8 mouse cellular contexts compared by ENCODE assay signal in the genomic region with DNA sequence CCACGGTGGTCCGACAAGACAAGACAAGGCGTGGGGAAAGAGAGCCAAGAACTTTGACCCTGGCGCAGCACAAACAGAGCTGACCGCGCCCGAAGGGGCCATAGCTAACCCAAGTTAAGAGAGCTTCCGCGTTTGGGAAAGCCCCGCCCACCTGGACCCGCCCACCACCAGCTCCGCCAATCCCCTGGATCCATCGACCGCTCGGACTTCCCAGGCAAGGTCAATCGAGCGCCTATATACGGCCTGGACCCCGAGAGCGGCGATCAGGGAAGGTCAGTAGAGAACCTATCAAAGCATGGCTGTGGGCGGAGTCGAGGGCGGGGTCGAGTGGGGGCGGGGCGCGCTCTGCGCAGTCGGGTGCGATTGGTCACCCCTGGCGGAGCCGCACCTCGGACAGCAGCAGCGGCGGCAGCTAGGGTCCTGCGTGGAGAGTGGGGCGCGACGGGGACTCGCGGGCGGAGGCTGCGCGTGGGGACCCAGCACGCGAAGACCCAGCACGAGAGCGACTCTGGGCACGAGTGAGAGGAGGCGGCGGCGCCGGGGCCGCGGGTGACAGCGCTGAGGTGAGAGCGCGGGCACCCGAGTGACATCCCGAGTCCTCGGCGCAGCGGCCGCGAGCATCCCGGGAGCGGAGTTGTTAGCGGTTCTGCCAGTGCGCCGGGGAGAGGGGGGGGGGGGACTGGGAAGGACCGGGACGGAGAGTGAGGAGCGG. TPM values are rescaled to one million over a fixed set of nuclear protein-coding genes. Genes with fewer than 3 reads are reported as not detected.
DNase-seq lines count a peak whose midpoint lies in the region; ATAC-seq and TF ChIP-seq lines count a peak whose summit lies in the region.

Gene Taok3, plus strand, starts transcription at position 353 of the 712 bp plus-strand sequence.

- WGBS in cerebellum, adult 2 months = under 1% methylated on average over 74 of the region's 74 CpGs
- under 1% methylated on average over 72 of the region's 74 CpGs for WGBS in forebrain, postnatal 0 days
- under 1% methylated on average over 74 of the region's 74 CpGs for WGBS in lung, embryonic 15.5 days

- TF ChIP-seq CTCF in MEL (IDR thresholded peaks at IDR 0.05 in 2 of 3, conservative IDR thresholded peaks at IDR 0.05 in 1 of 3; ENCODE audit: control insufficient read depth in 1 of 3, insufficient read depth in 1 of 3, low read depth in 2 of 3, low read length in 3 of 3, poor library complexity in 1 of 3, severe bottlenecking in 1 of 3) = no peak
- TF ChIP-seq CTCF in cerebellum, adult 2 months (IDR thresholded peaks at IDR 0.05; ENCODE audit: borderline replicate concordance, insufficient read depth, low read depth, low read length) = no peak
- TF ChIP-seq CTCF in forebrain, postnatal 0 days (IDR thresholded peaks at IDR 0.05; ENCODE audit: low read depth) = peak; percentile 10; the same call in 1 of the 2 replicates

- peak within 1 kb of the TSS; percentile 96 for H3K4me2 ChIP-seq in forebrain, postnatal 0 days (ENCODE audit: low read depth)
- peak within 1 kb of the TSS; percentile 93 for H3K4me2 ChIP-seq in lung, embryonic 15.5 days

- peak within 1 kb of the TSS; percentile 96 to 99 for H3K4me3 ChIP-seq in MEL (ENCODE audit: control insufficient read depth in 1 of 2, insufficient read depth in 1 of 2, low read depth in 2 of 2, low read length in 2 of 2)
- peak within 1 kb of the TSS; percentile 96 for H3K4me3 ChIP-seq in cerebellum, adult 2 months (replicated peaks; ENCODE audit: insufficient read depth, low read depth, low read length)
- H3K4me3 ChIP-seq in forebrain, postnatal 0 days (ENCODE audit: low read depth, low read length) = peak within 1 kb of the TSS; percentile 77
- H3K4me3 ChIP-seq in lung, embryonic 15.5 days = peak within 1 kb of the TSS; percentile 89

- no peaks in the 10 kb centered on the region for H3K9me3 ChIP-seq in MEL (replicated peaks; ENCODE audit: insufficient read depth, low read length)
- H3K9me3 ChIP-seq in forebrain, postnatal 0 days (ENCODE audit: low read length) = no peaks in the 10 kb centered on the region
- H3K9me3 ChIP-seq in lung, embryonic 15.5 days = no peaks in the 10 kb centered on the region

- ATAC-seq in forebrain, postnatal 0 days = peak; percentile 93
- ATAC-seq in lung, embryonic 15.5 days (ENCODE audit: borderline replicate concordance, extremely low read depth, low FRiP score, low TSS enrichment) = peak; percentile 88

- TF ChIP-seq EP300 in MEL (IDR thresholded peaks at IDR 0.05; ENCODE audit: low read depth in 1 of 2, low read length in 2 of 2) = no peak

- no peak for TF ChIP-seq RAD21 in MEL (IDR thresholded peaks at IDR 0.05; ENCODE audit: low read depth, low read length)

- H3K27ac ChIP-seq in MEL (ENCODE audit: control insufficient read depth, low read depth, low read length) = peak within 1 kb of the TSS; percentile 79
- H3K27ac ChIP-seq in cerebellum, adult 2 months (ENCODE audit: insufficient read depth, low read length) = peak within 1 kb of the TSS; percentile 9
- H3K27ac ChIP-seq in forebrain, postnatal 0 days (ENCODE audit: low read depth, low read length) = peak within 1 kb of the TSS; percentile 54
- H3K27ac ChIP-seq in lung, embryonic 15.5 days = peak within 1 kb of the TSS; percentile 37; the same call in 1 of the 2 replicates

- H3K9ac ChIP-seq in MEL (ENCODE audit: control insufficient read depth, low read depth, low read length, poor library complexity, severe bottlenecking) = peak within 1 kb of the TSS; percentile 90
- H3K9ac ChIP-seq in forebrain, postnatal 0 days = peak within 1 kb of the TSS; percentile 54
- peak within 1 kb of the TSS; percentile 64 for H3K9ac ChIP-seq in lung, embryonic 15.5 days

- peak; percentile 58 to 92; a peak in 3 of 4 replicates for TF ChIP-seq POLR2A in MEL (IDR thresholded peaks at IDR 0.05; ENCODE audit: control insufficient read depth in 1 of 2, insufficient read depth in 1 of 2, low read depth in 1 of 2, low read length in 2 of 2, poor library complexity in 1 of 2)
- peak; percentile 58 for TF ChIP-seq POLR2A in cerebellum, adult 2 months (IDR thresholded peaks at IDR 0.05; ENCODE audit: borderline replicate concordance, insufficient read depth, low read length)

- DNase-seq in MEL (ENCODE audit: low read depth, low spot score) = peak; percentile 99
- DNase-seq in cerebellum, adult 2 months = peak; percentile 99
- DNase-seq in forebrain, postnatal 0 days = peak; percentile 98
- DNase-seq in heart, postnatal 4 days = peak; percentile 100
- peak; percentile 98 for DNase-seq in layer of hippocampus, adult 8-10 months (ENCODE audit: low spot score in 2 of 2)
- DNase-seq in ovary, adult 18-20 months (ENCODE audit: low spot score) = peak; percentile 98
- DNase-seq in thymus, postnatal 0 days (ENCODE audit: low spot score) = peak; percentile 98

- peaks cover 10 to 29% of the 10 kb centered on the region in 2 experiments for H3K4me1 ChIP-seq in MEL (ENCODE audit: control insufficient read depth in 1 of 2, insufficient read depth in 2 of 2, low read length in 2 of 2)
- peaks cover 2% of the 10 kb centered on the region; the same call in 1 of the 2 replicates for H3K4me1 ChIP-seq in cerebellum, adult 2 months (ENCODE audit: control insufficient read depth, insufficient read depth, low read length)
- H3K4me1 ChIP-seq in forebrain, postnatal 0 days (ENCODE audit: insufficient read depth) = peaks cover 6% of the 10 kb centered on the region; the same call in 1 of the 2 replicates
- H3K4me1 ChIP-seq in lung, embryonic 15.5 days = peaks cover 21% of the 10 kb centered on the region

- H3K79me2 ChIP-seq in MEL (ENCODE audit: control insufficient read depth, insufficient read depth, low read length, poor library complexity) = peaks cover 26% of the 10 kb centered on the region

- H3K27me3 ChIP-seq in MEL (ENCODE audit: control insufficient read depth in 1 of 2, insufficient read depth in 2 of 2, low read length in 2 of 2) = no peaks in the 10 kb centered on the region
- no peaks in the 10 kb centered on the region for H3K27me3 ChIP-seq in cerebellum, adult 2 months (ENCODE audit: control insufficient read depth, insufficient read depth, low read length)
- peaks cover 6% of the 10 kb centered on the region; the same call in 1 of the 2 replicates for H3K27me3 ChIP-seq in forebrain, postnatal 0 days (ENCODE audit: insufficient read depth, low read length)
- 0 out of 2 replicates have a peak, but pooled peaks cover 3% of the 10 kb centered on the region for H3K27me3 ChIP-seq in lung, embryonic 15.5 days

- H3K36me3 ChIP-seq in MEL (ENCODE audit: control insufficient read depth in 1 of 2, insufficient read depth in 2 of 2, low read length in 2 of 2) = peaks cover 0 to 33% of the 10 kb centered on the region in 2 experiments; a peak in 2 of 4 replicates
- no peaks in the 10 kb centered on the region for H3K36me3 ChIP-seq in forebrain, postnatal 0 days (ENCODE audit: insufficient read depth)
- H3K36me3 ChIP-seq in lung, embryonic 15.5 days = no peaks in the 10 kb centered on the region

TF ChIP-seq in MEL, 35 proteins besides CTCF, POLR2A, EP300 and RAD21 (continues in another document):
- TF ChIP-seq ZMIZ1 (IDR thresholded peaks at IDR 0.05; ENCODE audit: low read depth, low read length) = peak; percentile 83; the same call in 1 of the 2 replicates
- TF ChIP-seq BHLHE40 (IDR thresholded peaks at IDR 0.05; ENCODE audit: borderline replicate concordance, low read depth, low read length) = no peak
- TF ChIP-seq USF1 (IDR thresholded peaks at IDR 0.05; ENCODE audit: low read depth, low read length) = no peak
- TF ChIP-seq E2F4 (IDR thresholded peaks at IDR 0.05; ENCODE audit: borderline replicate concordance, low read depth, low read length) = no peak
- TF ChIP-seq GABPA (IDR thresholded peaks at IDR 0.05; ENCODE audit: low read depth, low read length) = no peak
- no peak for TF ChIP-seq SMC3 (IDR thresholded peaks at IDR 0.05; ENCODE audit: low read depth, low read length)
- 0 out of 2 replicates have a peak, but pooled peaks have one; percentile 22 for TF ChIP-seq MEF2A (IDR thresholded peaks at IDR 0.05; ENCODE audit: extremely low read depth, insufficient replicate concordance, low read depth, low read length, poor library complexity, severe bottlenecking)
- TF ChIP-seq KAT2A (conservative IDR thresholded peaks at IDR 0.05; ENCODE audit: low read depth, low read length) = no peak; the same call in 1 of the 2 replicates
- TF ChIP-seq ZC3H11A (IDR thresholded peaks at IDR 0.05; ENCODE audit: low read depth, low read length) = no peak
- no peak for TF ChIP-seq USF2 (IDR thresholded peaks at IDR 0.05; ENCODE audit: borderline replicate concordance in 1 of 2, insufficient read depth in 1 of 2, low read depth in 1 of 2, low read length in 2 of 2)
- no peak for TF ChIP-seq CHD1 (IDR thresholded peaks at IDR 0.05; ENCODE audit: low read depth, low read length)
- no peak for TF ChIP-seq ETS1 (IDR thresholded peaks at IDR 0.05; ENCODE audit: low read depth, low read length)
- TF ChIP-seq SIN3A (IDR thresholded peaks at IDR 0.05; ENCODE audit: low read length) = peak; percentile 98
- no peak for TF ChIP-seq MYB (IDR thresholded peaks at IDR 0.05; ENCODE audit: low read depth, low read length)
- TF ChIP-seq ZKSCAN1 (IDR thresholded peaks at IDR 0.05; ENCODE audit: low read depth, low read length) = no peak
- TF ChIP-seq JUND (IDR thresholded peaks at IDR 0.05; ENCODE audit: low read depth, low read length) = no peak
- no peak for TF ChIP-seq MAFK (IDR thresholded peaks at IDR 0.05; ENCODE audit: borderline replicate concordance, low read depth, low read length)
- peak; percentile 82; the same call in 1 of the 2 replicates for TF ChIP-seq MXI1 (IDR thresholded peaks at IDR 0.05; ENCODE audit: low read depth, low read length)
- peak; percentile 82; the same call in 1 of the 2 replicates for TF ChIP-seq MAZ (IDR thresholded peaks at IDR 0.05; ENCODE audit: low read depth, low read length)
- no peak for TF ChIP-seq GATA1 (IDR thresholded peaks at IDR 0.05; ENCODE audit: low read depth, low read length)
- no peak for TF ChIP-seq TAL1 (IDR thresholded peaks at IDR 0.05; ENCODE audit: low read length)

RNA-seq across cellular contexts. Expression of gene Taok3, which starts in this region (rescaled TPM):
- total RNA-seq in MEL (2012; rRNA removed) = 32.1 and 33.7 TPM in 2 replicates
- 10 to 100 TPM in 1 of 2 experiments, not detected in 1; 79.2 TPM for polyA plus RNA-seq in MEL (2012; ENCODE audit: insufficient read depth in 1 of 2, insufficient read length in 2 of 2, low read depth in 1 of 2, low replicate concordance in 2 of 2, missing spikeins in 1 of 2)
- 43.6 and 47.0 TPM in 2 replicates for polyA plus RNA-seq in cerebellum, adult 2 months (2012; rRNA removed)
- 37.2 TPM in 2 replicates for total RNA-seq in forebrain, postnatal 0 days (2014; rRNA removed)
- 40.8 and 57.6 TPM in 2 replicates for polyA plus RNA-seq in forebrain, postnatal 0 days (2015; fragmentation: Nextera tagmentation; extraction: Ambion mirVana)
- 10 to 100 TPM in 1 of 2 experiments, 1 to 10 TPM in 1; 8.6 to 10.5 TPM for total RNA-seq in heart, postnatal 4 days (2021)
- total RNA-seq in layer of hippocampus, adult 8-10 months (2022) = 10 to 100 TPM; 55.8 to 65.4 (median 61.2) TPM
- polyA plus RNA-seq in lung, embryonic 15.5 days (2015; fragmentation: Nextera tagmentation; extraction: Ambion mirVana) = 22.4 and 27.3 TPM in 2 replicates
- 68.1 and 71.1 TPM in 2 replicates for polyA plus RNA-seq in thymus, postnatal 0 days (2015; fragmentation: Nextera tagmentation; extraction: Ambion mirVana)

Comparison
In these comparisons a context has a peak if more than half of its experiments do, and no peak if none do; other contexts are left out.
1. Peak in every context shown above with its lines: DNase-seq, ATAC-seq, H3K4me3 ChIP-seq and H3K27ac ChIP-seq.
2. H3K27ac ChIP-seq: peak in every context shown above with its lines; median percentile 79 in MEL; 54 in forebrain, postnatal 0 days; 37 in lung, embryonic 15.5 days; 9 in cerebellum, adult 2 months.